Mouse (Mus musculus) kidney, embryonic 14.5 days (tissue): ENCODE data around the gene Ext2. TPM values are rescaled to one million over a fixed set of nuclear protein-coding genes. Genes with fewer than 3 reads are reported as not detected.

ENCODE experiments used
- ATAC-seq: fragments of 200-750 bp; cut with Nextera tagmentation; 2 replicates; pipeline ENCODE4 v1.8.0; 2017; ENCODE audit warnings: moderate number of reproducible peaks, mild to moderate bottlenecking, moderate TSS enrichment, moderate library complexity; ENCODE audit not compliant: low FRiP score, low TSS enrichment
- H3K27ac ChIP-seq: fragments of 300-500 bp; sonication (generic); 2 replicates; pipeline ENCODE4 v1.5.1; 2014; ENCODE audit warnings: low read depth, mild to moderate bottlenecking, low read length, moderate library complexity, mixed read lengths
- H3K27me3 ChIP-seq: fragments of 300-500 bp; sonication (generic); 2 replicates; pipeline ENCODE4 v1.6.1; 2014; ENCODE audit warnings: mild to moderate bottlenecking, low read length; ENCODE audit not compliant: control insufficient read depth, insufficient read depth
- H3K36me3 ChIP-seq: fragments of 300-500 bp; sonication (generic); 2 replicates; pipeline ENCODE4 v1.6.1; 2014; ENCODE audit warnings: low read length, mixed read lengths; ENCODE audit not compliant: control insufficient read depth, insufficient read depth
- H3K4me1 ChIP-seq: fragments of 300-500 bp; sonication (generic); 2 replicates; pipeline ENCODE4 v1.6.1; 2014; ENCODE audit warnings: low read length, mixed read lengths; ENCODE audit not compliant: control insufficient read depth, insufficient read depth
- H3K4me2 ChIP-seq: fragments of 300-500 bp; sonication (generic); replicated peaks from 2 replicates; pipeline ENCODE4 v1.6.1; 2014; ENCODE audit warnings: low read depth, mild to moderate bottlenecking, low read length
- H3K4me3 ChIP-seq: fragments of 300-500 bp; sonication (generic); 2 replicates; pipeline ENCODE4 v1.5.1; 2014; ENCODE audit warnings: mild to moderate bottlenecking, low read length
- H3K9ac ChIP-seq: fragments of 300-500 bp; sonication (generic); 2 replicates; pipeline ENCODE4 v1.6.1; 2014; ENCODE audit warnings: low read depth, mild to moderate bottlenecking, low read length, moderate library complexity
- H3K9me3 ChIP-seq: fragments of 300-500 bp; sonication (generic); 2 replicates; pipeline ENCODE4 v1.6.1; 2016; ENCODE audit warnings: low read length; ENCODE audit not compliant: control insufficient read depth
- WGBS: fragments of 180-500 bp; shearing (Covaris S2); extraction: QIAGEN DNeasy Blood & Tissue Kit; methylation state at CpG from one replicate; pipeline ENCODE4 v1.1.7; 2014; 5-methylcytosine and 5-hydroxymethylcytosine counted together
- polyA plus RNA-seq: library from polyadenylated mRNA; unstranded; fragments of >200 nt; fragmentation: Nextera tagmentation; extraction: Ambion mirVana; gene quantifications from 2 replicates; pipeline ENCODE4 v1.2.1, GENCODE M21; 2014

The Ext2 gene
- polyA plus RNA-seq, 1 experiment from 2014 or later, result 111 TPM

- WGBS, result 67% methylated on average over 1 of the region's 1 CpGs
Observed at GRCm38 (mm10) chr2:93720956-93721355, 101.4 kb downstream of the Ext2 start.

DNA sequence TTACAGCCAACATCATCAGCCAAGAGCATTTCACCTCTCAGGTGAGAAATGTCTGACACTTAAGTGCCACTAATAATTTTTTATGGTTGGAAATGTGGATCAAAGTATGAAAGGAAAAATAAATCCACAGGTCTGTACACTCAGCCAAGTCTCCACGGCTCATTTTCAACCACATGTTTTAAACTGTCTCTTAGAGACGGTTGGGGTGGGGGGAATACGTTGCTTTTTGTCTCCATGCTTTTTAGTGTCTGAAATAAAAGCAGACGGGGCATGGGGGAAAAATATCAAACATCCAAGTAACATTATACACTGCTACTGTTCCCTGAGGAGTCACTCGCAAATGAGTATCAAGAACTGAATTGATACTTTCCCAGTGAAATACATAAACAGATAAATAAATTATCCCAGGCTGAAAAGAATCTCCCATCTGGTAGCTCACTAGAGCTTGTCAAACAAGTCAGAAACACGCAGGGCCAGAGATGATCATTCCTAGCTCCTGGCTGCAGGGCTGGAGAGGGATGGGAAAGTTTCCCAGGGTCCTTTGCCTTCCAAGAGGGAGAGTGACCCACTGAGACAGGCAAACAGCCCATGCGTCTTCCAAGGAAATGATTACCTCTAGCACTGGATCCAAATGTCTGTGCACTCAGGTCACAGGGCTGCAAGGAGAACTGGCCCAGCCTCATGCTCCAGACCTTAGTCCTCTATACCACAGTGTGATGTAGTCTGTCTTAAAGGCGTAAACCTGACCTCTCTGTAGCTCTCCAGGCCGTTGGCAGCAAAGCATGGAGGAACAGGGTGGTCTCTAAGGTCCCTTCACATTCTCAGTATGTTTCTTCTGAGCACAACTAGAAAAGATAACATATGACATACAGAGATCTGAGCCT is 102.3 kb downstream of the Ext2 start:
- 60% methylated on average over 9 of the region's 9 CpGs for WGBS
- Histone ChIP-seq H3K36me3 (peaks cover 5% of the 10 kb centered on the region; the same call in 1 of the 2 replicates), H3K9me3 (peaks cover 2% of the 10 kb centered on the region; the same call in 1 of the 2 replicates), H3K4me2 (no peak overlapping the region), H3K4me1 (no peaks in the 10 kb centered on the region), H3K27me3 (no peaks in the 10 kb centered on the region), H3K27ac (no peak overlapping the region), H3K9ac (no peak overlapping the region), H3K4me3 (no peak overlapping the region)
- no peak for ATAC-seq

More at GRCm38 (mm10) chr2:93720956-93721355, 101.4 kb downstream of the Ext2 start:
- Histone ChIP-seq H3K4me1 (no peaks in the 10 kb centered on the region), H3K27ac (no peak overlapping the region), H3K9me3 (peaks cover 5% of the 10 kb centered on the region; the same call in 1 of the 2 replicates), H3K9ac (no peak overlapping the region), H3K27me3 (no peaks in the 10 kb centered on the region), H3K36me3 (peaks cover 5% of the 10 kb centered on the region; the same call in 1 of the 2 replicates), H3K4me3 (no peak overlapping the region), H3K4me2 (no peak overlapping the region)
- ATAC-seq, result no peak

DNA sequence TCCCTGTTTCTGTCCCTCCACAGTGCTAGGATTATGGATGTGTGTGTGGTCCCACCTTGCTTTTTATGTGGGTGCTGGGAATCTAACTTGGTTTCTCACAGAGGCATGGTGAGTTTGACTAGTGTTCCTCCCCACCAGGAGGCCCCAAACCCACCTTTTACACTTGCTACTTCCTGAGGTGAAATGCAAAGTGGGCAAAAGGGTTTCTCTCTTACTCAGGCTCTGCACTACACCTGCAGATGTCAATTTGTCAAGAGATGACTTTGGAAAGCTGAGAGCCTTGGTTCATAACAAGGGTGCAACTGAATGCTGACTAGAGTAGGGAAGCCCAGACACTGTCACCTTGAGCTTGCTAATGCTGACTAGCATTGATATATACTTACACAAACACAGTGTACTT is 109.1 kb downstream of the Ext2 start:
- no peak for ATAC-seq
- no peaks in the 10 kb centered on the region for H3K9me3 ChIP-seq
- H3K4me3 ChIP-seq, result no peak overlapping the region
- H3K4me2 ChIP-seq, result no peak overlapping the region
- no peak overlapping the region for H3K9ac ChIP-seq
- peaks cover 4% of the 10 kb centered on the region; the same call in 1 of the 2 replicates for H3K4me1 ChIP-seq
- H3K36me3 ChIP-seq, result peaks cover 7% of the 10 kb centered on the region; the same call in 1 of the 2 replicates
- no peak overlapping the region for H3K27ac ChIP-seq
- no peaks in the 10 kb centered on the region; the same call in 1 of the 2 replicates for H3K27me3 ChIP-seq

GRCm38 (mm10) chr2:93711460-93711859 is 110.9 kb downstream of the Ext2 start:
- H3K36me3 ChIP-seq, result peaks cover 2% of the 10 kb centered on the region; the same call in 1 of the 2 replicates
- H3K27me3 ChIP-seq, result no peaks in the 10 kb centered on the region; the same call in 1 of the 2 replicates
- no peak overlapping the region for H3K9ac ChIP-seq
- H3K4me2 ChIP-seq, result no peak overlapping the region
- ATAC-seq, result no peak
- H3K4me1 ChIP-seq, result peaks cover 4% of the 10 kb centered on the region; the same call in 1 of the 2 replicates
- H3K27ac ChIP-seq, result no peak overlapping the region
- WGBS, result 82% methylated on average over 3 of the region's 3 CpGs
- no peaks in the 10 kb centered on the region for H3K9me3 ChIP-seq
- no peak overlapping the region for H3K4me3 ChIP-seq

- WGBS, result 72% methylated on average over 3 of the region's 3 CpGs
- Histone ChIP-seq H3K4me3 (no peak overlapping the region), H3K4me1 (peaks cover 4% of the 10 kb centered on the region; the same call in 1 of the 2 replicates), H3K9me3 (no peaks in the 10 kb centered on the region), H3K27me3 (peaks cover 5% of the 10 kb centered on the region; the same call in 1 of the 2 replicates), H3K36me3 (peaks cover under 1% of the 10 kb centered on the region; the same call in 1 of the 2 replicates), H3K4me2 (no peak overlapping the region), H3K27ac (no peak overlapping the region), H3K9ac (no peak overlapping the region)
- ATAC-seq, result no peak
Observed at GRCm38 (mm10) chr2:93709696-93710095, 112.7 kb downstream of the Ext2 start.

- Histone ChIP-seq H3K36me3 (no peaks in the 10 kb centered on the region; the same call in 1 of the 2 replicates), H3K4me1 (peaks cover 4% of the 10 kb centered on the region; the same call in 1 of the 2 replicates), H3K9ac (no peak overlapping the region), H3K4me2 (no peak overlapping the region), H3K27me3 (peaks cover 5% of the 10 kb centered on the region; the same call in 1 of the 2 replicates), H3K9me3 (no peaks in the 10 kb centered on the region), H3K27ac (no peak overlapping the region), H3K4me3 (no peak overlapping the region)
- 89% methylated on average over 6 of the region's 6 CpGs for WGBS
- ATAC-seq, result no peak
Observed at GRCm38 (mm10) chr2:93709241-93709640, 113.1 kb downstream of the Ext2 start.

DNA sequence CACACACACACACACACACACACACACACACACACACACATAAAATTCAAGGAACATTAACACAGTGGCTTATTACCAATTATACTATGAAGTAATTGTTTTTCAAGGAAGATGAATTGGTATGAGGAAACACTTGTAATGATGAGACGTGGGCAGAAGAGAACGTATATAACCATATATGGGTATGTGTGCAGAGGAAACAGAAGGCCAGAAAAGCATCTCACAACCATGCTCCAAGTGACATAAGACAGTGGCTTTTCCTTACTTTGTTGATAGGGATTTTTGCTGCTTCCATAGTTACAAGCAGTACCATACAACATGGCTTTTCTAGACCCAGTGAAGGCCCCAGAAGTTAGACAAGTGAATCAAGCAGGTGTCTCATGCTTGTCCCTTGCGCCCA is 115.5 kb downstream of the Ext2 start:
- H3K4me1 ChIP-seq, result peaks cover 7% of the 10 kb centered on the region; the same call in 1 of the 2 replicates
- H3K27me3 ChIP-seq, result peaks cover 5% of the 10 kb centered on the region; the same call in 1 of the 2 replicates
- no peak overlapping the region for H3K4me3 ChIP-seq
- no peak for ATAC-seq
- no peak overlapping the region for H3K27ac ChIP-seq
- no peaks in the 10 kb centered on the region; the same call in 1 of the 2 replicates for H3K36me3 ChIP-seq
- no peaks in the 10 kb centered on the region for H3K9me3 ChIP-seq
- no peak overlapping the region for H3K4me2 ChIP-seq
- H3K9ac ChIP-seq, result no peak overlapping the region
- WGBS, result 91% methylated on average over 3 of the region's 3 CpGs

DNA sequence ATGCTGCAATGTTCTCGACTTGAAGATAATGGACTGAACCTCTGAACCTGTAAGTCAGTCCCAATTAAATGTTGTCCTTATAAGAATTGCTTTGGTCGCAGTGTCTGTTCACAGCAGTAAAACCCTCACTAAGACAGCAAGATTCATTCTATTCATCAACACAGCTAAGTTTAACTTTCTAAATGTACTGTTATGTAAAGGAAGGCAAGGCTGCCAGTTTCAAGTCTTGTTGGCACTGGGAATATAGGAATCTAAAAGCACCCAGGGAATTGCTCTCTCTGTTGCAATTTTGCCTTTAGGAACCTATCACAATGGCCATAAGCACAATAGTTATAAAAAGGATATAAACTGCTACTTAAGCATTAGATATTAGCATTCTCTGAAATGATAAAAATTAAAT is 116.0 kb downstream of the Ext2 start:
- WGBS, result 92% methylated on average over 2 of the region's 2 CpGs

DNA sequence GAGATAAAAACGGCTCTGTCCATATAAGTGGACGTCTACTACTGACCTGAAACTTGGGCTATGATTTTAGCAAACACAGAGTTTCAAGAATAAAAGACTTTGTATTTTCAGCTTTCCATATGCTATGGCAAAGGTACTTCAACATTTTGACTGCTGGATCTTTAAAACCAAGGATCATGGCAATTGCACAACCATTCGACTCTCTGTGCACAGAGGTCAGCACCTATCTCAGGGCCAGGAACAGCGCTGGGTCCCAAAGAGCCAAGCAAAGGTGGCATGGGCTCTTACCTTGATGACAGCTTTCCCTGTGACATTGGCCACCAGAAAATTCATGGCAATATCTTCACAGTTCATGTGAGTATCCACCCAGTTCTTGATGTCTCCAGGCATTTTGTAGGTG is 118.2 kb downstream of the Ext2 start:
- H3K27ac ChIP-seq, result no peak overlapping the region
- no peaks in the 10 kb centered on the region for H3K9me3 ChIP-seq
- peaks cover 3% of the 10 kb centered on the region; the same call in 1 of the 2 replicates for H3K4me1 ChIP-seq
- H3K9ac ChIP-seq, result no peak overlapping the region
- no peaks in the 10 kb centered on the region; the same call in 1 of the 2 replicates for H3K36me3 ChIP-seq
- no peak for ATAC-seq
- H3K4me2 ChIP-seq, result no peak overlapping the region
- no peak overlapping the region for H3K4me3 ChIP-seq
- H3K27me3 ChIP-seq, result peaks cover 5% of the 10 kb centered on the region; the same call in 1 of the 2 replicates
- 78% methylated on average over 4 of the region's 4 CpGs for WGBS

More for the DNA sequence above, 116.0 kb downstream of the Ext2 start:
- Histone ChIP-seq H3K4me1 (peaks cover 7% of the 10 kb centered on the region; the same call in 1 of the 2 replicates), H3K4me3 (no peak overlapping the region), H3K27me3 (peaks cover 5% of the 10 kb centered on the region; the same call in 1 of the 2 replicates), H3K9ac (no peak overlapping the region), H3K27ac (no peak overlapping the region), H3K9me3 (no peaks in the 10 kb centered on the region), H3K36me3 (no peaks in the 10 kb centered on the region; the same call in 1 of the 2 replicates), H3K4me2 (no peak overlapping the region)
- no peak for ATAC-seq
